Mouse (Mus musculus) brain, adult 2 months (tissue): ENCODE data around the gene Frrs1.

Experiments used
- DNase-seq: peaks from one replicate; pipeline ENCODE4 v3.0.0; 2011; ENCODE audit warnings: low read depth, low spot score

Frrs1 gene

DNA sequence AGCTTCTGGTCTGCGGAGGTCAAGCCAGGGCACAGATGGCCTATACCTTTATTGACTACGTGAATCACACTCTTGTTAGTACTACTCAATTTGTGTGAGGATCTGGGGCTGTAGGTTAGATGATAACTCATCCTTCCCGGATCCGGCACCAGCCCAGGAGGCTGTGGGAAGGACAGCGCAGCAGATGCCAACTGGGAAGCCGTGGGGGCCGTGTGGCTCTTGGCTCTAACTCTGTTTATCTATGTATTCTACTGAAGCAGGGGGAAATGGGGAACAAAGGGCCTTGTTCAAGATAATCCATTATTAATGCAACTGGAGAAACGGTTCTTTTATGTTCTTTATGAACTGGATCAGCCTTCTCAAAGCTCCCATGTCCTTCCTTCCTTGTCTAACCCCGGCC lies 47.3 kb downstream of the Frrs1 start:
- DNase-seq, result peak; percentile 53

DNA sequence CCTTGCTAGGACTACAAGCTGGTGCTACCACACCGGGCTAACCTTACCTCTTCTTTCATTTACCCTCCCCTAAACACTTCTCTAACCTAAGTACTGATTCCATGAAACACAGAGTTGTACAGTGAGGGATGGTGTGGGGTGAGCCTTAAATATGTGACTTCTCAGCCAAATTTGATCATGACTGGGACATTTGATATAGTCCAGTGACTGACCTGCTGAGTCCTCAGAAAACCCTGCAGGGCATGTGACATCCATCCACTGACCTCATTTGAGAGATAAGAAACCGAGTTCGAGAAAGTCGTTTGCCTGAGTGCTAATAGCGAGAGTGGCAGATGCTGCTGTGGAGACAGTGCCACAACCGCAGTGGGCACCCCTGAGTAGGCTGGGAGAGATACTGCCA lies 55.1 kb downstream of the Frrs1 start:
- DNase-seq, result no peak

DNA sequence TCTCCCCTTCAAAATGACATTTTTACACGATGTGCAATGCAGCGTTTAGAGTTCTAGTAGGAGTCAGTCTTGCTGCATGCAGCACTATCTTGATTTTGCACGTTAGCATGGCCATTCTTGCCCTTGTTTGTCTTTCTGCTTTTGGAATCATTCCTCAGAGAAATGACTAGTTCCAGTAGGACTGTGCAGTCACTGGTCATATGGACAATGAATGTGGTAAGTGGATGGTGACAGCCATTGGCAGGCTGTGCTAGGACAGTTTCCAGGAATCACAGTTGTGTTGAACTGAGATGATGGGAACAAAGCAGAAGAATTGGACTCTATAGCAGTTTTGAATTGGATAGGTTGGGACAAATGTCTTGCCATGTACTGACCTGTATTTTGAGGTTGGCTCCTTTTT lies 55.7 kb downstream of the Frrs1 start:
- no peak for DNase-seq

DNA sequence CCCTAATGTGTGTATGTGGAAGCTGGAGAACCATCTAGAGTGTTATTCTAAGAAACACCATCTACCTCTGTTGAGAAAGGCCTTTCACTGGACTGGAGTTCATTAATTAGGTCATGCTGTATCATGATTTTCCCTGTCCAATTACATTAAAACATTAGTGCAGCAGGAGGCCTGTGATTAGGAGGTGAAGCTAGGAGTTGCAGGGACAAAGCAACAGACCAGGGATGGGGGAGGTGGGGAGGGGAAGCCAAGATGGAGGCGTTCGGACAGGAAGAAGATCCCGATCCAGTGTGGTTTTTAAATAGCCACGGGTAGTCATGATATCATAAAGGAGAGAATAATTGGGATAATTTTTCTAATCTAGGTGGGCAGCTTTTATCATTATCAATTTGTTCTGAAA lies 57.8 kb downstream of the Frrs1 start:
- no peak for DNase-seq

DNA sequence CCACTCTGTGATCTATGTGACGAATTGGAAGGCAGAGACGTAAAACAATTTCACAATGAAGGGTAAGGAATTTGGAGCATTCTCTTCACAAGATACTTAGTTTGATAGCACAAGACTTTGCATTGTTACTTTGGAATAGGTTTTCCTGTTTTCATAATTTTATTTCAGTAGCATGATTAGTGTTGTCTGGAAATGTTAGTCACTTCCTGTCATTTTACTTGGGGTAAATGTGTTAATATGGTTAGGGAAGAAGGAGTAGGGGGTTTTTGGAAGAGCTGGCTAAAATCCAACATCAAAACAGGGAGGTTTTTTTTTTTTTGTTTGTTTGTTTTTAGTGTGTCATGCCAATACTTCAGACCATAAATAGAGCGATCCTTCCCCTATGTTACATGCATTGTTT lies 62.3 kb downstream of the Frrs1 start:
- no peak for DNase-seq

DNA sequence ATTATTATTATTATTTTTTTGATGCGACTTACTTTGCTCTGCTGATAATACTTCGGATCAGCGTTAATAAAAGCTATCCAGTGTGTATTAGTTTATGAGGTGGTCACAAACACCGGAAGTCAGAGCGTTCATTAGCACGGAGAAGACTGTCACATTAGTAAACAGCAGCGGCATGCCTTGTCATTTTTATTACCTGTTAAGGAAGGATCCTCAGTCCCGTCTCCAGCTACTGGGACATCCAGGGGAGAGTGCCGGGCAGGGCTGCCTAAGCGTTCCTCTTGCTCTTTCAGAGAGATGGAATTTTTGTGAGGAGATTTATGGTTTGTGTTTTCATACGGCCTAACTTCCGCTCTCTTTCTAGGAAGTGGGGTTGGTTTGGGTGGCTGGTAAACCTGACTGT lies 63.8 kb downstream of the Frrs1 start:
- no peak for DNase-seq

DNA sequence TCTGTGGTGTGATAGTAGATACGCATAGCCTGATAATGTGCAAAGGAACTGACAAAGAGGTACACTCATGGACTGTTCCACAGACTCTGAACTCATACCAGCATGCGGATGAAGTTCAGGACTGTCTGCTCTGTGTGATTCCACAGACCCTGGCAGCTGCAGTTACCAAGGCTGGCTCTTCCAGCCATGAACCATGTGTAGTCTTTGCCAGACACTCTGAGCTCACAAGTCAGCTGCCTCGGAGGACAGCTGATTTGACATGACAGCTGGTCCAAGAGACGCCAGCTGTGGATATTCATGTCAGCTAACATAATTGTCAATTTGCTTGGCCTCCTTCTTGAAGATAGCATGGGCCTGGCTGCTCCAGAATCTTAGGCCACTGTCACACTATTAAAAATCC lies 69.7 kb downstream of the Frrs1 start:
- DNase-seq, result no peak

DNA sequence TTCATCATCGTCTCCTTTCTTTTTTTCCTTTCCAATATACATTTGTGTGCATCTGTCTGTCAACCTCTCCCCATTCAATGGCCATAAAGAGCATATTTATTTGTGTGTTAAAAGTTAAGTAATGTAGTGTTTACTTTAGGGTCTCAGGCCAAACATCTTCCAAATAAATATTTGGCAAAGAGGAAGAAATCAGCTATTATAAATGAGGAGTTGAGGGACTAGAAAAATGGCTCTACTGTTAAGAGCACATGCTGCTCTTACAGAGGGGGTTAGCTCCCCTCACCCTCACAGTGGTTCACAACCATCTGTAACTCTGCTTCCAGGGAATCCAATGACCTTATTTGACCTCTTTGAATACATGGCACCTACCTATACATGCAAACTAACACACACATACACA lies 73.9 kb downstream of the Frrs1 start:
- no peak for DNase-seq

DNA sequence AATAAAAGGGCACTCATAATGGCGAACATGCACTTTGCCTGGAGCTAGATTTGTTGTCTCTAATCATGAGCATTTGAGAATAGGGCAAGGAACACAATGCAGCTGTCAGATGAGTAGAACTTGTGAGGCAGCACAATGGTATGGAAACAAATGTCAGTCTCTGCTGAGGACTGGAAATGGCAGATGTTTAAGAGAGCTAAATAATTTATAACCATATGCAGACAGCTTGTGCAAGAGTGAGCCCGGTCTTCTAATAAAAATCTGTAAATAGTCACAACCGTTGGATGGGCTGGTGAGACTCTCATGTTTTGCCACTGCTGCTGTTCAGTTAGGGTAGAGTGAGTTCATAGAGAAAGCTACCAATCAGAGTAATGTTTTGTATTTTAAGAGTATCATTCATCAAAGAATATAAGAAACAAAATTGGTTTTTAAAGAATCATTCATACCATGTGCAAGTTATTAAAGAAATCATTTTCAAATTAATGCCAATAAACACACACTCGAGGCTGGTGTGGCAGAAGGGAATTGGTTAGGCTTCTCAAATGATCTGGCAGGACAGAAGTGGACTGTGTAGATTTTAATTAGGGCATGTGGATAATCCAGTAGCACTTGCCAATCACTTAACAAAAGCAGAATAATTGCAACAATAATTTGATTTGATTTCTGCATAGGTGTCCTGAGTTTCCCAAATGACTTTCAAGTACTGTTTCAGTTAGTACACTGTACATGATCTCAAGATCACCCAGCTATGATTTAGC lies 77.8 kb downstream of the Frrs1 start:
- no peak for DNase-seq

DNA sequence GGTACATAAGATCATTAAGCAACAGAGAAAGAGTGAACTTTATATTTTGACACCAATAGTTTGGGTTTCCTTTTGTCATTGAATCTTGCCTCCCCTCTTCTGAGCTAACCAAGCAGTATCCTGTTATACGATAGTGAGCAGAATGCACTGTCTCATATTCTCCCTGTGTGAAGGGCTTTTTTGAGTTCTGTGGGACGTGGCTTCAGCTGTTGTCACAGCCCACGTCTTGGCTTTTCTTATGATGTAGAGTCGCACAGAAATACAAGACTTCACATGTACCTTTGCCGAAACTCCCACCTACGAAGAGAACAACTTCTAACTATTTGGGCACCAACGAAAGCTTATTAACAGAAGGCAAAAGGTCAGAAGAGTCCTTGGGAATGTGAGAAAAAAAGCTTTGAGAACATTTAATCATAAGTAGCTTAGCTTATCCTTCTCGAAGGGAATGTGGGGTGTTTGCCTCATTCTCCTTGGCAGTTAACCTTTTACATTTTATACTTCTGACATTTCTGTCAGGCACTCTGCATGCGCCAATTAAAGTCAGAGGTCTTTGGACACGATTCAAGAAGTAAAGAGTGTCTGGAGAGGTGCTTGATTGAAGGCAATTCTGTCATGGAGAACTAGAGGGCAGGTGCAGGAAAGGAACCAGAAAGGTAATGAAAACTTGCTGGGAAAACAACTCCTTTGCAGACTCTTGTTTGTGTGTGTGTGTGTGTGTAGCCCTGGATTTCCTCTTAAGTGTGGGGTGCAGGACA lies 81.7 kb downstream of the Frrs1 start:
- peak; percentile 81 for DNase-seq

DNA sequence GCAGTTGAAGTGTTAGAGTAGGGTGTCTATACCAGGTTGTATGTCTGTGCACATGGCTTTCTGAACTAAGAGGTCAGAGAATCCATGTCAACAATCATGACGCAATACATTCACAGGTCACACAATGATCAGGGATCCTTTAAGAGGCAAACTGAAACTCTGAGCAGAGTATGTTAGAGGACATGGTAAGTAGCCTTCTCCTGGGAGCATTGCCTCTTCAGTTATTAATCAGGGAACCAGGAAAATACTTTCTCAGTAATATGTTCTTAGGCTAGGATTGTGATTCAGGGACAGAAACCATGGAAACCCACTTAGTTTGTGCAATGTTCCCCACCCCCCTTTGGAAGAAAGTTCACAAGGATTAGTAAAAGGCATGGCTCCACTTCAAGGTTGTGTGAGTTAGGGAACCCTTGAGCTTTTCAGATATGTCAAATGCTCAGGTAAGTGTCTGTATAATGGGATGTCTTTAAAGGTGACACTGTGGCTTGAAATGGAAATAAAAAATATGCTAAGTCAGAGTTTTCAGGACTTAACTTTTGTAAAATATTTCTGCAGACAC lies 82.4 kb downstream of the Frrs1 start:
- no peak for DNase-seq

DNA sequence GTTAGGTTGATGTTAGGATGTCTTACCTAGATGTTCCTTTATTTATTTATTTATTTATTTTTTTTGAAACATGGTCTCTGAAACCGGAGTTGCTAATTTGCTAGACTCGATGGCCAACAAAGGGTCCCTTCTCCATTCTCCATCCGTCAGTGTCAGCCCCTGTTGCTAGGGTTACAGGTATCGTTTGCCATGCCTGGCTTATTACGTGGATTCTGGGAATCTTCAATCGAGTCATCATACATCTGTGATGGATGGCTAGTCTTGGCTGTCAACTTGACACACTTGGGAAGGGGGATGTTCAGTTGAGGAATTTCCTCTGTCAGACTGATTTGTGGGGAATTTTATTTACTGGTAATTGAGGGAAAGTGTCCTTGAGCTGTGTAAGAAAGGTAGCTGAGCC lies 83.5 kb downstream of the Frrs1 start:
- no peak for DNase-seq

DNA sequence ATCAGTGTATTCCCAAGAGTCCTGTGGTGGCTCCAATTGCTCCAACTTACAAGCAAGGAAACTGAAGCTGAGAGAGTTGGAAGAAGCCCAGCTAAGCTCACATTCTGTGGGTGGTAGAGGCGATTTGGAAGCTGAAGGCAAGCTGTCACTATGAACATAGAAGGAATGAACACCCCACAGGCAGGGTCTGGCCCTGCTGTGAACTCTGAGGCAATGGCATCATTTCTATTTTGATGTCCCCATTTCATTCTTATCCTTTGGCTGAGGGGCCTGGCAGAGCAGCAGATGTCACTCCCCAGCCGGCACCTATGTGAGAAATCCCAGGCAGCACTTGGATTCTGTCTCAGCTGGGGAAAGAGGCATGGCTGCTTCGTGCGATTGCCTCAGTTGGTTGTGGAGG lies 84.2 kb downstream of the Frrs1 start:
- DNase-seq, result peak; percentile 77

DNA sequence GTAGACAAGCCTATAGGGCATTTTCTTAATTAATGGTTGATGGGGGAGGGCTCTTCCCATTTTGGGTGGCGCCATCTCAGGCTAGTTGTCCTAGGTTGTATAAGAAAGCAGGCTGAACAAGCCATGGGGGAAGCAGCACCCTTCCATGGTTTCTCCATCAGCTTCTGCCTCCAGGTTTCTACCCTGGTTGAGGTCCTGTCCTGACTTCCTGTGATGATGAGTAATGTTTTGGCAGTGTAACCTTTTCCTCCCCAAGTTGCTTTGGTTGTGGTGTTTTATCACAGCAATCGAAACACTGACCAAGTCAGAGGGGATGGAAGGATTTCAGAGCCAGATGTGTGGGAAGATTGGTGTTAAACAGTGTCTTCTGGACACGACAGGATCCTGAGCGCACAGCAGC lies 87.2 kb downstream of the Frrs1 start:
- DNase-seq, result no peak

DNA sequence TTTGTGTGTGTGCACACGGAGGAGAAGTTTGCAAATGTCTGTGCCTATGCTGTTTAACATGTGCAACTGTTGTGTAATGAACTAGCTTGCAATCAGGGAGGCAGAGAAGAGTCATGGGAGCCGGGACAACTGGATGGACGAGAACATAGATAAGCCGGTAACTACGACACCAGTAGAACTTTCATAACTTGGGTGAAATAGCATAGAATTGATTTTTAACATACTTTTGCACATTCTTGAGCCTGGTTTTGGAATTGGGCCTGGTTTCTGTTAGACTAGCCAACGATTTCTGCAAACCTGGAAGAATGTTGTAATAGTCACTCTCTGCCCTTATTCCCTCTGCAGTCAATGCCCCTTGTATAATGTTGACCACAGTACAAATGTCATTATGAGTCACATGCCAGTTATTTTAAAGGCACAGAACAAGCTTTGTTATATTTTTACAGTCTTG lies 91.4 kb downstream of the Frrs1 start:
- DNase-seq, result no peak

DNA sequence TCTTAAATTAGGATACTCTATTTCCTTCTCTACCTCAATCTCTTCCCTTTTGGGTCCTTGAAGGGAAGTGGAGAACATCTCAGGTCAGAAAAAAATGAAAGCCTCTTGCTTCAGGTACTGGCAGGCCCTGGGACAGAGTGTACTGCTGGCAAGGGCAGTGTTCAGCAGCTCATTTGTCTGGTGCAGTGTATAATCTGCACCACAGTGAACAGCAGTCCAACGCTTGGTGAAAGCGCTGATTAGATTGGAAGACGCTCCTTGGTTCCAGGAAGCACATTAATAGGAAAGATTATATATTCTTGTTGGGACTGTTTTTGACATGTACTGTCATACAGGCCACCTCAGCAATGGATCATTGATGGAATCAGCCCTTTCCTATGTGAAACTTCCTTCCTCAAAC lies 92.2 kb downstream of the Frrs1 start:
- DNase-seq, result no peak

DNA sequence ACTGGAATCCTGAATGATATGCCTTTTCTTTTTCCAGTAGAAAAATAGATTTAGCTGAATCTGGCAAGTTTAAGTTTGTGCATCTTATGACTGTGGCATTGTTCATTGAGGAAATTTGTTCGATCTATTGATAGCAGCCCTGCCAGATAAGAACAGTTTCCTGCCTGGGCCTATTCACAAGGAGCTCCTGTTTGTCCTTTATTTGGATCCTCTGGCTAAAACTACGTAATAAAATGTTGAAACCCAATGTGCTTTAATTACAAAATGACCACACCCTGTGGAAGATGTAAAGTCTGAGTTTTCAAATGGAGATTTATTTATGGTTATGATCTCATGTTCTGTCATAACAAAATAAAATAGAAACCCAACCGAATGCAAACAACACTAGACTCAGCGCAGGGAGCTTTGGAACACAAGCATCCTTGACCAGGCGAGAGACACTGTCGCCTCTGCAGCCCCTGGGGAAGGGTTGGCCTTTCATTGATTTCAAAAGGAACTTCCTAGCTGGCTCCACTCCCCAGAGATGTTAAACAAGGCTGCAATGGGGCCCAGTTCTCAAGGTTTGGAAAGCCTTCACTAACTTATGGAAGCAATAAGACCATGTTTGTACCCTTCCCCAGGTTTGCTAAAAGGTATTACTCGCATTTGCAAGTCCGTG lies 93.1 kb downstream of the Frrs1 start:
- no peak for DNase-seq

DNA sequence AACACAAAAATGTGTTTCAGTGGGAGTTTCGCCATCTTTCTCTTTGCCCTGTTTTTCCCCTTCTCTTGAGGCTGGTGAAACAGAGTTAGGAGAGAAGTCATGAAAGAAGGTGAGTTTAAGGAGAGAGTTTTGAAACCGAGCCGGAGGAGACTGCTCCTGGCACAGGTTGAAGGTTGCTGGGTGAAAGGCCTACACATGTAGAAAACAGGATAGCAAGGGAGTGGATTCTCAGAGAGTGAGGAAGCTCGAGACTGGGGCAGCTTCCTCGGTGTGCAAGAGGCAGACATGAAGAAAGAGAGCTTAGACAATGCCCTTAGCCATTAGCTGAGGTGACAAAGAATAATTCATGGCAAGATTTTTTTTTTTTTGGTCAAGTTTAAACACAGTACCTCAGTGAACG lies 94.1 kb downstream of the Frrs1 start:
- DNase-seq, result no peak

DNA sequence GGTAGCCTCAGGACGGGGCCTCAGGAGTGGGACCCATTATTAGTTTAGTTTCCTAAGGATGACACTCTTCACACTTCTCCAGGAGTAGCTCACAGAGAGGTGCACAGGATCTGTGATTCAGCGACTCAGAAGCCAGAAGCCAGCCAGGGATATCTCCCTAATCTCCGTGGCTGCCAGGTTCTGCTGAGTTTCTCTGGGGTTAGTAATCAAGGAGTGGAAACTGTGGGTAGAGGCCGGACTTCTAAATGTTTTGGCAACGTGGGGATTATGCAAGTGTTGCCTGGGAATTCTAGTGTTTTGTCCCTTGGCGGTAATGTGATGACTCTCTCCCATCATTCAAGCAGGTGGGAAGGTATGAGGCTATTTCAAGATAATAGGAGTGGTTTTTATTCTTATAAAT lies 95.8 kb downstream of the Frrs1 start:
- no peak for DNase-seq
